Comparison of ENCODE assay signal across 15 mouse cellular contexts in genomic region chr10:62803296-62803695, GRCm38 (mm10).
"Had no signal": no experiment of that assay in that cellular context is flagged by ENCODE, and none has a peak within 500 bp of the region (broad histone marks: within the 10 kb centered on the region; RNA-seq: fewer than 3 reads in every experiment).

No protein-coding gene starts in this region.

- H3K4me1 ChIP-seq: neural tube, embryonic 13.5 days; neural tube, embryonic 15.5 days; stomach, embryonic 15.5 days had no signal

- H3K9me3 ChIP-seq: neural tube, embryonic 13.5 days; neural tube, embryonic 15.5 days; stomach, embryonic 15.5 days had no signal

- DNase-seq: right cerebral cortex, adult 18-20 months; right cerebral cortex, postnatal 14 days; right cerebral cortex, postnatal 25 days; right cerebral cortex, postnatal 4 days; spleen, adult 18-20 months; thymus, adult 18-20 months; thymus, adult 2 months; thymus, postnatal 14 days; thymus, postnatal 25 days; thymus, postnatal 36 days; thymus, postnatal 4 days had no signal

- H3K27me3 ChIP-seq: neural tube, embryonic 13.5 days; neural tube, embryonic 15.5 days; stomach, embryonic 15.5 days had no signal

- H3K9ac ChIP-seq: neural tube, embryonic 13.5 days; neural tube, embryonic 15.5 days; stomach, embryonic 15.5 days had no signal

- H3K4me3 ChIP-seq: neural tube, embryonic 13.5 days; neural tube, embryonic 15.5 days; stomach, embryonic 15.5 days had no signal

- H3K27ac ChIP-seq: neural tube, embryonic 13.5 days; neural tube, embryonic 15.5 days; stomach, embryonic 15.5 days; stomach, postnatal 0 days had no signal

- H3K4me2 ChIP-seq: neural tube, embryonic 13.5 days; neural tube, embryonic 15.5 days; stomach, embryonic 15.5 days had no signal

- H3K36me3 ChIP-seq: stomach, embryonic 15.5 days had no signal
